Mouse (Mus musculus): ENCODE measurements at regions not wholly inside any gene's neighbourhood (a gene's known extent, or its start where the extent isn't known, plus 50 kb on each side); places are given as distances from the start of the nearest gene placed in this dataset.
A peak's percentile ranks its signal among the peaks of the same experiment; 100 is the strongest.

- peaks cover 13% of the 10 kb centered on the region for H3K4me1 ChIP-seq (ENCODE audit: insufficient read depth, low read length)
- WGBS, result 96% methylated on average over 7 of the region's 7 CpGs
- ATAC-seq (ENCODE audit: low FRiP score, low TSS enrichment), result no peak
Measured at GRCm38 (mm10) chr10:39240966-39241365, 77.4 kb upstream of the Ccn6 start.

GRCm38 (mm10) chr10:39240178-39240791 lies 76.7 kb upstream of the Ccn6 start:
- no peak overlapping the region for H3K27ac ChIP-seq (ENCODE audit: low read length)
- H3K9me3 ChIP-seq (ENCODE audit: low read length), result no peaks in the 10 kb centered on the region
- H3K4me3 ChIP-seq (ENCODE audit: low read length), result 0 out of 2 replicates have a peak overlapping the region, but pooled peaks have one; percentile 18
- ATAC-seq (ENCODE audit: low FRiP score, low TSS enrichment), result peak; percentile 13; the same call in 1 of the 2 replicates
- H3K27me3 ChIP-seq (ENCODE audit: insufficient read depth, low read length), result no peaks in the 10 kb centered on the region
- peak overlapping the region; percentile 53 for H3K9ac ChIP-seq (replicated peaks; ENCODE audit: low read length)
- peaks cover 13% of the 10 kb centered on the region for H3K4me1 ChIP-seq (ENCODE audit: insufficient read depth, low read length)
- no peaks in the 10 kb centered on the region for H3K36me3 ChIP-seq (ENCODE audit: insufficient read depth, low read length)
- H3K4me2 ChIP-seq (replicated peaks; ENCODE audit: low read depth, low read length), result peak overlapping the region; percentile 48
- WGBS, result 47% methylated on average over 11 of the region's 11 CpGs

More at GRCm38 (mm10) chr10:39240966-39241365, 77.4 kb upstream of the Ccn6 start:
- H3K9me3 ChIP-seq (ENCODE audit: low read length), result no peaks in the 10 kb centered on the region
- H3K27ac ChIP-seq (ENCODE audit: low read length), result no peak overlapping the region
- H3K4me3 ChIP-seq (ENCODE audit: low read length), result no peak overlapping the region
- H3K4me2 ChIP-seq (replicated peaks; ENCODE audit: low read depth, low read length), result no peak overlapping the region
- H3K36me3 ChIP-seq (ENCODE audit: insufficient read depth, low read length), result no peaks in the 10 kb centered on the region
- H3K9ac ChIP-seq (replicated peaks; ENCODE audit: low read length), result no peak overlapping the region
- H3K27me3 ChIP-seq (ENCODE audit: insufficient read depth, low read length), result no peaks in the 10 kb centered on the region

- Histone ChIP-seq H3K36me3 (ENCODE audit: insufficient read depth, low read length) (no peaks in the 10 kb centered on the region), H3K9me3 (ENCODE audit: low read length) (no peaks in the 10 kb centered on the region), H3K27me3 (ENCODE audit: insufficient read depth, low read length) (no peaks in the 10 kb centered on the region), H3K9ac (replicated peaks; ENCODE audit: low read length) (peak overlapping the region; percentile 53), H3K4me1 (ENCODE audit: insufficient read depth, low read length) (peaks cover 13% of the 10 kb centered on the region), H3K4me3 (ENCODE audit: low read length) (0 out of 2 replicates have a peak overlapping the region, but pooled peaks have one; percentile 18), H3K27ac (ENCODE audit: low read length) (no peak overlapping the region), H3K4me2 (replicated peaks; ENCODE audit: low read depth, low read length) (peak overlapping the region; percentile 48)
- peak; percentile 54 for ATAC-seq (ENCODE audit: low FRiP score, low TSS enrichment)
- 18% methylated on average over 17 of the region's 17 CpGs for WGBS
Measured at GRCm38 (mm10) chr10:39239498-39240177, 76.0 kb upstream of the Ccn6 start.

GRCm38 (mm10) chr10:39238596-39238995 lies 75.0 kb upstream of the Ccn6 start:
- ATAC-seq (ENCODE audit: low FRiP score, low TSS enrichment), result no peak
- 56% methylated on average over 10 of the region's 10 CpGs for whole genome bisulfite sequencing
- H3K4me2 ChIP-seq (replicated peaks; ENCODE audit: low read depth, low read length), result no peak overlapping the region
- H3K4me3 ChIP-seq (ENCODE audit: low read length), result no peak overlapping the region
- peaks cover 13% of the 10 kb centered on the region for H3K4me1 ChIP-seq (ENCODE audit: insufficient read depth, low read length)
- H3K9ac ChIP-seq (replicated peaks; ENCODE audit: low read length), result no peak overlapping the region
- H3K9me3 ChIP-seq (ENCODE audit: low read length), result no peaks in the 10 kb centered on the region
- no peak overlapping the region for H3K27ac ChIP-seq (ENCODE audit: low read length)
- no peaks in the 10 kb centered on the region for H3K27me3 ChIP-seq (ENCODE audit: insufficient read depth, low read length)
- no peaks in the 10 kb centered on the region for H3K36me3 ChIP-seq (ENCODE audit: insufficient read depth, low read length)

- ATAC-seq (ENCODE audit: low FRiP score, low TSS enrichment), result no peak
- no peaks in the 10 kb centered on the region for H3K36me3 ChIP-seq (ENCODE audit: insufficient read depth, low read length)
- H3K4me3 ChIP-seq (ENCODE audit: low read length), result no peak overlapping the region
- H3K4me1 ChIP-seq (ENCODE audit: insufficient read depth, low read length), result peaks cover 13% of the 10 kb centered on the region
- no peak overlapping the region for H3K9ac ChIP-seq (replicated peaks; ENCODE audit: low read length)
- no peak overlapping the region for H3K4me2 ChIP-seq (replicated peaks; ENCODE audit: low read depth, low read length)
- H3K27me3 ChIP-seq (ENCODE audit: insufficient read depth, low read length), result no peaks in the 10 kb centered on the region
- H3K9me3 ChIP-seq (ENCODE audit: low read length), result no peaks in the 10 kb centered on the region
- H3K27ac ChIP-seq (ENCODE audit: low read length), result no peak overlapping the region
- 83% methylated on average over 4 of the region's 4 CpGs for WGBS
Measured at GRCm38 (mm10) chr10:39237549-39237948, 74.0 kb upstream of the Ccn6 start.

- H3K27ac ChIP-seq (ENCODE audit: low read length), result no peak overlapping the region
- 86% methylated on average over 8 of the region's 8 CpGs for WGBS
Measured at GRCm38 (mm10) chr10:39233926-39234450, 70.4 kb upstream of the Ccn6 start.

GRCm38 (mm10) chr10:39233191-39233590 lies 69.6 kb upstream of the Ccn6 start:
- WGBS, result 85% methylated on average over 7 of the region's 7 CpGs
- ATAC-seq (ENCODE audit: low FRiP score, low TSS enrichment), result no peak
- H3K4me1 ChIP-seq (ENCODE audit: insufficient read depth, low read length), result peaks cover under 1% of the 10 kb centered on the region; the same call in 1 of the 2 replicates
- no peaks in the 10 kb centered on the region for H3K36me3 ChIP-seq (ENCODE audit: insufficient read depth, low read length)
- H3K9me3 ChIP-seq (ENCODE audit: low read length), result no peaks in the 10 kb centered on the region
- no peak overlapping the region for H3K4me3 ChIP-seq (ENCODE audit: low read length)
- H3K27ac ChIP-seq (ENCODE audit: low read length), result no peak overlapping the region
- H3K4me2 ChIP-seq (replicated peaks; ENCODE audit: low read depth, low read length), result no peak overlapping the region
- H3K9ac ChIP-seq (replicated peaks; ENCODE audit: low read length), result no peak overlapping the region
- H3K27me3 ChIP-seq (ENCODE audit: insufficient read depth, low read length), result no peaks in the 10 kb centered on the region

More at GRCm38 (mm10) chr10:39233926-39234450, 70.4 kb upstream of the Ccn6 start:
- Histone ChIP-seq H3K9ac (replicated peaks; ENCODE audit: low read length) (no peak overlapping the region), H3K4me2 (replicated peaks; ENCODE audit: low read depth, low read length) (no peak overlapping the region), H3K27me3 (ENCODE audit: insufficient read depth, low read length) (no peaks in the 10 kb centered on the region), H3K9me3 (ENCODE audit: low read length) (no peaks in the 10 kb centered on the region), H3K4me3 (ENCODE audit: low read length) (no peak overlapping the region), H3K36me3 (ENCODE audit: insufficient read depth, low read length) (no peaks in the 10 kb centered on the region), H3K4me1 (ENCODE audit: insufficient read depth, low read length) (no peaks in the 10 kb centered on the region)
- ATAC-seq (ENCODE audit: low FRiP score, low TSS enrichment), result no peak

GRCm38 (mm10) chr10:39230634-39231410 lies 67.2 kb upstream of the Ccn6 start:
- H3K4me1 ChIP-seq (ENCODE audit: insufficient read depth, low read length), result peaks cover 12% of the 10 kb centered on the region; the same call in 1 of the 2 replicates
- ATAC-seq (ENCODE audit: low FRiP score, low TSS enrichment), result no peak
- no peaks in the 10 kb centered on the region for H3K36me3 ChIP-seq (ENCODE audit: insufficient read depth, low read length)
- no peaks in the 10 kb centered on the region for H3K27me3 ChIP-seq (ENCODE audit: insufficient read depth, low read length)
- no peak overlapping the region for H3K4me3 ChIP-seq (ENCODE audit: low read length)
- no peak overlapping the region for H3K4me2 ChIP-seq (replicated peaks; ENCODE audit: low read depth, low read length)
- no peak overlapping the region for H3K27ac ChIP-seq (ENCODE audit: low read length)
- WGBS, result 67% methylated on average over 14 of the region's 14 CpGs
- H3K9me3 ChIP-seq (ENCODE audit: low read length), result no peaks in the 10 kb centered on the region
- H3K9ac ChIP-seq (replicated peaks; ENCODE audit: low read length), result no peak overlapping the region

GRCm38 (mm10) chr10:39229233-39229632 lies 65.6 kb upstream of the Ccn6 start:
- Histone ChIP-seq H3K4me1 (ENCODE audit: insufficient read depth, low read length) (peaks cover 12% of the 10 kb centered on the region; the same call in 1 of the 2 replicates), H3K27ac (ENCODE audit: low read length) (no peak overlapping the region), H3K9me3 (ENCODE audit: low read length) (no peaks in the 10 kb centered on the region), H3K36me3 (ENCODE audit: insufficient read depth, low read length) (no peaks in the 10 kb centered on the region), H3K27me3 (ENCODE audit: insufficient read depth, low read length) (no peaks in the 10 kb centered on the region), H3K4me2 (replicated peaks; ENCODE audit: low read depth, low read length) (no peak overlapping the region), H3K9ac (replicated peaks; ENCODE audit: low read length) (no peak overlapping the region), H3K4me3 (ENCODE audit: low read length) (no peak overlapping the region)
- WGBS, result 96% methylated on average over 4 of the region's 4 CpGs
- no peak for ATAC-seq (ENCODE audit: low FRiP score, low TSS enrichment)

Measured in kidney, embryonic 16.5 days (tissue).